Mouse (Mus musculus) liver, adult 10 weeks (tissue): ENCODE data around the gene Gm4924. TPM values are rescaled to one million over a fixed set of nuclear protein-coding genes. Genes with fewer than 3 reads are reported as not detected.

Source experiments
- polyA plus RNA-seq: library from polyadenylated mRNA; stranded (reverse); fragments of 350-450 nt; fragmentation: Illumina TruSeq; extraction: RNeasy Lipid Tissue Mini Kit (QIAGEN cat#74804); gene quantifications from one replicate; pipeline ENCODE4 v1.2.3, GENCODE M21; 2014; ENCODE audit warnings: low read depth, low replicate concordance

Gene Gm4924
- 4.9 TPM for polyA plus RNA-seq

GRCm38 (mm10) chr10:82354083-82355010 is at the start of gene Gm4924:
Gene Gm4924, plus strand, starts transcription at chr10:82354255.

GRCm38 (mm10) chr10:82316482-82316881 is 37.6 kb upstream of the Gm4924 start, which contains the start of gene 4932415D10Rik:
Gene 4932415D10Rik, minus strand, starts transcription at chr10:82316582.

Other genes starting within 250 kb of the Gm4924 start
- gene AU041133, start 226.2 kb upstream of the Gm4924 start, polyA plus RNA-seq, result 8.8 TPM
- gene Zfp938, start 113.0 kb upstream of the Gm4924 start, polyA plus RNA-seq, result 16.8 TPM
- 0.03 TPM for gene 4932415D10Rik, start 37.7 kb upstream of the Gm4924 start, polyA plus RNA-seq
- not detected for gene Gm1553, start 138.4 kb downstream of the Gm4924 start, polyA plus RNA-seq